Mouse (Mus musculus) CH12.LX (cell line): ENCODE data around the gene Taldo1. TPM values are rescaled to one million over a fixed set of nuclear protein-coding genes. Genes with fewer than 3 reads are reported as not detected.
A peak's percentile ranks its signal among the peaks of the same experiment; 100 is the strongest.

Experiments
- DNase-seq: peaks from one replicate; pipeline ENCODE4 v3.0.0-alpha.2; 2013; ENCODE audit errors: extremely low read depth
- H3K27ac ChIP-seq: 2 replicates; pipeline ENCODE4 v1.5.1; 2012; ENCODE audit warnings: low read depth, mild to moderate bottlenecking, control low read depth, moderate library complexity; ENCODE audit not compliant: insufficient read depth
- H3K27me3 ChIP-seq: replicated peaks from 2 replicates; pipeline ENCODE3; 2012; ENCODE audit warnings: inconsistent platforms
- H3K36me3 ChIP-seq, 2 experiments: replicated peaks in 1 of 2; 2 replicates each; pipeline versions ENCODE3 to v1.6.1; 2012; ENCODE audit warnings: inconsistent platforms in 1 of 2, low read length in 1 of 2, mild to moderate bottlenecking in 1 of 2, mixed read lengths in 1 of 2, moderate library complexity in 1 of 2; ENCODE audit not compliant: control insufficient read depth in 1 of 2, insufficient read depth in 1 of 2
- H3K4me1 ChIP-seq, 2 experiments: 2 replicates each; pipeline ENCODE4 v1.6.1; 2012; ENCODE audit warnings: inconsistent platforms in 1 of 2, moderate library complexity in 1 of 2; ENCODE audit not compliant: insufficient read depth in 2 of 2, control insufficient read depth in 1 of 2
- H3K4me2 ChIP-seq: 2 replicates; pipeline ENCODE4 v1.6.1; 2012; ENCODE audit warnings: low read depth, mild to moderate bottlenecking, control low read depth; ENCODE audit not compliant: poor library complexity, insufficient read depth, severe bottlenecking
- H3K4me3 ChIP-seq, 3 experiments: fragments of 150-350 bp in 1 of 3; sonication (generic) in 1 of 3; replicated peaks in 1 of 3; 2 replicates each; pipeline versions ENCODE3 to v1.5.1; 2011 to 2012; ENCODE audit warnings: low read depth in 2 of 3, low read length in 2 of 3, mild to moderate bottlenecking in 2 of 3, moderate library complexity in 2 of 3, control low read depth in 1 of 3, improper control_type of control experiment in 1 of 3, inconsistent platforms in 1 of 3, mixed read lengths in 1 of 3; ENCODE audit not compliant: poor library complexity in 1 of 3
- H3K79me2 ChIP-seq: replicated peaks from 2 replicates; pipeline ENCODE4 v1.6.1; 2012; ENCODE audit warnings: mild to moderate bottlenecking, moderate library complexity; ENCODE audit not compliant: control insufficient read depth, poor library complexity, insufficient read depth, severe bottlenecking; ENCODE audit errors: extremely low read depth
- H3K9ac ChIP-seq: 2 replicates; pipeline ENCODE4 v1.6.1; 2012; ENCODE audit warnings: low read depth, mild to moderate bottlenecking, control low read depth, moderate library complexity; ENCODE audit not compliant: insufficient read depth
- H3K9me3 ChIP-seq: replicated peaks from 2 replicates; pipeline ENCODE3; 2012; ENCODE audit warnings: low read length, inconsistent platforms, mixed read lengths
- CTCF ChIP-seq, 2 experiments: IDR thresholded peaks in 1 of 2; conservative IDR thresholded peaks in 1 of 2; 2 replicates each; pipeline ENCODE4 v1.5.1; 2011 to 2012; ENCODE audit warnings: low read depth in 2 of 2, low read length in 2 of 2, improper control_type of control experiment in 1 of 2, inconsistent platforms in 1 of 2, mild to moderate bottlenecking in 1 of 2, moderate library complexity in 1 of 2
- E2F4 ChIP-seq: IDR thresholded peaks from 2 replicates; pipeline ENCODE4 v1.6.1; 2011; ENCODE audit warnings: low read depth, low read length, improper control_type of control experiment; ENCODE audit not compliant: insufficient replicate concordance
- EP300 ChIP-seq: IDR thresholded peaks from 2 replicates; pipeline ENCODE4 v1.6.1; 2011; ENCODE audit warnings: low read length, improper control_type of control experiment
- ETS1 ChIP-seq: conservative IDR thresholded peaks from 2 replicates; pipeline ENCODE4 v1.6.1; 2012; ENCODE audit warnings: low read depth, mild to moderate bottlenecking, inconsistent platforms, low read length, improper control_type of control experiment, moderate library complexity
- HCFC1 ChIP-seq: IDR thresholded peaks from 2 replicates; pipeline ENCODE4 v1.6.1; 2012; ENCODE audit warnings: low read depth, mild to moderate bottlenecking, inconsistent platforms, low read length, improper control_type of control experiment
- IRF4 ChIP-seq: IDR thresholded peaks from 2 replicates; pipeline ENCODE4 v1.6.1; 2014; ENCODE audit warnings: low read depth, mild to moderate bottlenecking, inconsistent platforms, low read length, improper control_type of control experiment
- JUN ChIP-seq: IDR thresholded peaks from 2 replicates; pipeline ENCODE4 v1.6.1; 2011; ENCODE audit warnings: low read depth, mild to moderate bottlenecking, low read length, improper control_type of control experiment, moderate library complexity; ENCODE audit not compliant: insufficient read depth
- JUND ChIP-seq: conservative IDR thresholded peaks from 2 replicates; pipeline ENCODE4 v1.6.1; 2011; ENCODE audit warnings: low read depth, low read length, improper control_type of control experiment
- MAFK ChIP-seq: IDR thresholded peaks from 2 replicates; pipeline ENCODE4 v1.6.1; 2011; ENCODE audit warnings: low read length, improper control_type of control experiment; ENCODE audit not compliant: insufficient replicate concordance
- MAX ChIP-seq: IDR thresholded peaks from 2 replicates; pipeline ENCODE4 v1.6.1; 2011; ENCODE audit warnings: low read length, improper control_type of control experiment
- MAZ ChIP-seq: IDR thresholded peaks from 2 replicates; pipeline ENCODE4 v1.6.1; 2012; ENCODE audit warnings: low read depth, mild to moderate bottlenecking, inconsistent platforms, low read length, improper control_type of control experiment, moderate library complexity
- MXI1 ChIP-seq: IDR thresholded peaks from 2 replicates; pipeline ENCODE4 v1.6.1; 2011; ENCODE audit warnings: mild to moderate bottlenecking, low read depth, low read length, improper control_type of control experiment
- MYC ChIP-seq: IDR thresholded peaks from 2 replicates; pipeline ENCODE4 v1.6.1; 2011; ENCODE audit warnings: low read depth, mild to moderate bottlenecking, improper control_type of control experiment, low read length
- NRF1 ChIP-seq: IDR thresholded peaks from 2 replicates; pipeline ENCODE4 v1.6.1; 2014; ENCODE audit warnings: low read depth, mild to moderate bottlenecking, inconsistent platforms, low read length, improper control_type of control experiment, moderate library complexity
- PAX5 ChIP-seq: IDR thresholded peaks from 2 replicates; pipeline ENCODE4 v1.6.1; 2012; ENCODE audit warnings: low read length, inconsistent platforms, mixed read lengths
- POLR2A ChIP-seq: IDR thresholded peaks from 2 replicates; pipeline ENCODE4 v1.6.1; 2011; ENCODE audit warnings: low read depth, mild to moderate bottlenecking, improper control_type of control experiment, low read length
- POLR2AphosphoS2 ChIP-seq: IDR thresholded peaks from 2 replicates; pipeline ENCODE4 v1.6.1; 2011; ENCODE audit warnings: low read depth, low read length, improper control_type of control experiment
- RAD21 ChIP-seq: IDR thresholded peaks from 2 replicates; pipeline ENCODE4 v1.6.1; 2011; ENCODE audit warnings: low read depth, mild to moderate bottlenecking, low read length, improper control_type of control experiment, moderate library complexity
- RCOR1 ChIP-seq: conservative IDR thresholded peaks from 2 replicates; pipeline ENCODE4 v1.6.1; 2012; ENCODE audit warnings: low read depth, mild to moderate bottlenecking, inconsistent platforms, low read length, improper control_type of control experiment
- SIN3A ChIP-seq: IDR thresholded peaks from 2 replicates; pipeline ENCODE4 v1.6.1; 2012; ENCODE audit warnings: low read length, improper control_type of control experiment, inconsistent platforms
- SMC3 ChIP-seq: IDR thresholded peaks from 2 replicates; pipeline ENCODE4 v1.6.1; 2011; ENCODE audit warnings: low read depth, low read length, improper control_type of control experiment
- TCF12 ChIP-seq: IDR thresholded peaks from 2 replicates; pipeline ENCODE4 v1.6.1; 2014; ENCODE audit warnings: low read depth, mild to moderate bottlenecking, inconsistent platforms, low read length, improper control_type of control experiment
- USF1 ChIP-seq: IDR thresholded peaks from 2 replicates; pipeline ENCODE4 v1.6.1; 2014; ENCODE audit warnings: low read depth, mild to moderate bottlenecking, inconsistent platforms, low read length, improper control_type of control experiment
- USF2 ChIP-seq: conservative IDR thresholded peaks from 2 replicates; pipeline ENCODE4 v1.6.1; 2011; ENCODE audit warnings: low read depth, low read length, improper control_type of control experiment
- ZC3H11A ChIP-seq: IDR thresholded peaks from 2 replicates; pipeline ENCODE4 v1.6.1; 2012; ENCODE audit warnings: low read depth, mild to moderate bottlenecking, inconsistent platforms, low read length, improper control_type of control experiment
- ZKSCAN1 ChIP-seq: IDR thresholded peaks from 2 replicates; pipeline ENCODE4 v1.6.1; 2012; ENCODE audit warnings: low read depth, inconsistent platforms, low read length, improper control_type of control experiment, borderline replicate concordance
- ZMIZ1 ChIP-seq: IDR thresholded peaks from 2 replicates; pipeline ENCODE4 v1.6.1; 2012; ENCODE audit warnings: low read depth, mild to moderate bottlenecking, inconsistent platforms, low read length, improper control_type of control experiment
- ZNF384 ChIP-seq: IDR thresholded peaks from 2 replicates; pipeline ENCODE4 v1.6.1; 2012; ENCODE audit warnings: low read depth, low read length, improper control_type of control experiment, inconsistent platforms
- dilution Hi-C: fragments of 300-500 bp; cut with MboI; formaldehyde crosslinking; loops from 2 replicates; pipeline ENCODE4 v1.14.3; 2020; ENCODE audit warnings: low sequenced_read_pairs; ENCODE audit not compliant: extremely low pct_unique_long_range_greater_than_20kb, extremely low pct_ligation_motif_present
- in situ Hi-C: fragments of 300-500 bp; cut with MboI; formaldehyde crosslinking; loops from 3 replicates; pipeline ENCODE4 v1.14.3; 2019; ENCODE audit warnings: low sequenced_read_pairs, low pct_ligation_motif_present, low pct_unique_long_range_greater_than_20kb, mixed read lengths
- polyA plus RNA-seq: library from polyadenylated mRNA; unstranded; fragments of >175 nt; gene quantifications from 2 replicates; pipeline ENCODE4 v1.2.1, GENCODE M21; 2012; ENCODE audit warnings: low read depth; ENCODE audit not compliant: insufficient read length
- total RNA-seq, 2 experiments: library from RNA; depleted of rRNA; stranded (reverse); fragments of 300-350 nt in 1 of 2; fragments of >200 nt in 1 of 2; gene quantifications; 2 replicates each; pipeline ENCODE4 v1.2.3; 2012 to 2014

Gene Taldo1
- total and polyA plus RNA-seq, 3 experiments = 129 to 228 (median 188) TPM

DNA sequence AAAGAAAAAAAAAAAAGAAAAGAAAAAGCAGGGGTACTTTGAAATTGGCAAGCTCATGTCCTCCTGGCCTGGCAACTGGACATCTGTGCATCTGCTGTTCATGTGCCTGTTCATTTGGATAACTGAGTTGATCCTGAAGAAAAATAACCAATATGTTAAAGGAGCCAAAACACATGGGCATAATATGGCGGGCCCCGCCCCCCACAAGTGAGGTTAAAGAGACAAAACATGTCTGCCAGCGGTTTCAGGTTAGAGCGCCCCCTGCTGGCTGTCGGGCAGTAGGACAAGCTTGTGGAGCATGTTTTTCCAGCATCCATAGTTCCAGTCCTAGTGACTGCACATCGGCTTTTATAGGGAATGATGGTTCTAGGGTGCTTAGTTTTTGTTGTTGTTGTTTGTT is 2.8 kb downstream of the Taldo1 start:
- H3K36me3 ChIP-seq = peaks cover 26 to 43% of the 10 kb centered on the region in 2 experiments
- H3K4me2 ChIP-seq = no peak overlapping the region
- H3K79me2 ChIP-seq = peaks cover 18% of the 10 kb centered on the region
- no peak overlapping the region for H3K27ac ChIP-seq
- DNase-seq = peak; percentile 84
- no peaks in the 10 kb centered on the region for H3K9me3 ChIP-seq
- H3K4me3 ChIP-seq = no peak overlapping the region
- in situ Hi-C loops (no loop called here), dilution Hi-C loops (no loop called here)
- no peak overlapping the region for H3K9ac ChIP-seq
- 0 out of 2 replicates have a peak, but pooled peaks have one; percentile 17 for TF ChIP-seq MAX
- peak; percentile 76 to 78 for TF ChIP-seq CTCF (conservative IDR thresholded peaks at IDR 0.05 in 1 of 2, IDR thresholded peaks at IDR 0.05 in 1 of 2; ENCODE audit: low read depth in 2 of 2, low read length in 2 of 2)
- TF ChIP-seq ZNF384 = peak; percentile 35; the same call in 1 of the 2 replicates
- TF ChIP-seq SIN3A = peak; percentile 66; the same call in 1 of the 2 replicates
- peak; percentile 87 for TF ChIP-seq MXI1
- peak; percentile 56; the same call in 1 of the 2 replicates for TF ChIP-seq MYC
- no peak for TF ChIP-seq JUN
- no peak for TF ChIP-seq TCF12
- TF ChIP-seq NRF1 = 0 out of 2 replicates have a peak, but pooled peaks have one; percentile 15
- no peak for TF ChIP-seq EP300
- TF ChIP-seq RAD21 = peak; percentile 30
- TF ChIP-seq SMC3 = peak; percentile 37
- no peak for TF ChIP-seq USF1
- TF ChIP-seq RCOR1 = no peak
- H3K4me1 ChIP-seq = peaks cover 4 to 31% of the 10 kb centered on the region in 2 experiments
- peaks cover 4% of the 10 kb centered on the region for H3K27me3 ChIP-seq

- dilution Hi-C loops = no loop called here
- no peak overlapping the region for H3K9ac ChIP-seq
- H3K4me3 ChIP-seq = no peak overlapping the region
- H3K27me3 ChIP-seq = no peaks in the 10 kb centered on the region
- H3K4me2 ChIP-seq = no peak overlapping the region
- H3K4me1 ChIP-seq = peaks cover 4 to 31% of the 10 kb centered on the region in 2 experiments
- DNase-seq = no peak
- in situ Hi-C loops = no loop called here
- H3K79me2 ChIP-seq = peaks cover 18% of the 10 kb centered on the region
- H3K27ac ChIP-seq = no peak overlapping the region
- no peaks in the 10 kb centered on the region for H3K9me3 ChIP-seq
- H3K36me3 ChIP-seq = peaks cover 31 to 48% of the 10 kb centered on the region in 2 experiments
- TF ChIP-seq E2F4 = no peak
- TF ChIP-seq MAZ = no peak
- TF ChIP-seq HCFC1 = no peak
- no peak for TF ChIP-seq PAX5
- no peak for TF ChIP-seq ZKSCAN1
- no peak for TF ChIP-seq JUND
- no peak for TF ChIP-seq ZC3H11A
- no peak for TF ChIP-seq MAFK
- no peak for TF ChIP-seq MYC
- TF ChIP-seq USF2 = no peak
- no peak for TF ChIP-seq TCF12
- TF ChIP-seq ZNF384 = no peak
- TF ChIP-seq ETS1 = no peak
- no peak for TF ChIP-seq POLR2A
- TF ChIP-seq JUN = no peak
- TF ChIP-seq IRF4 = no peak
- TF ChIP-seq ZMIZ1 = no peak
- no peak for TF ChIP-seq RCOR1
- no peak for TF ChIP-seq POLR2AphosphoS2
These were observed 3.3 kb downstream of the Taldo1 start for GRCm38 (mm10) chr7:141395348-141395747.
